Mouse (Mus musculus): ENCODE measurements around the gene Chd4.

The Chd4 gene

GRCm38 (mm10) chr6:125090341-125091085 is 5.3 kb upstream of the Chd4 start:
- DNase-seq (ENCODE audit: extremely low spot score, low read depth, low spot score), result no peak

- DNase-seq (ENCODE audit: extremely low spot score, low read depth, low spot score), result no peak
Measured at GRCm38 (mm10) chr6:125092372-125092771, 3.4 kb upstream of the Chd4 start.

GRCm38 (mm10) chr6:125094843-125095242 is 938 bp upstream of the Chd4 start:
- no peak for DNase-seq (ENCODE audit: extremely low spot score, low read depth, low spot score)

GRCm38 (mm10) chr6:125096279-125096596 is 457 bp downstream of the Chd4 start:
- DNase-seq (ENCODE audit: extremely low spot score, low read depth, low spot score), result no peak

GRCm38 (mm10) chr6:125096597-125097345 is 990 bp downstream of the Chd4 start:
- no peak for DNase-seq (ENCODE audit: extremely low spot score, low read depth, low spot score)

- no peak for DNase-seq (ENCODE audit: extremely low spot score, low read depth, low spot score)
Measured at GRCm38 (mm10) chr6:125097346-125097689, 1.5 kb downstream of the Chd4 start.

GRCm38 (mm10) chr6:125097951-125098350 is 2.2 kb downstream of the Chd4 start:
- DNase-seq (ENCODE audit: extremely low spot score, low read depth, low spot score), result no peak

- no peak for DNase-seq (ENCODE audit: extremely low spot score, low read depth, low spot score)
Measured at GRCm38 (mm10) chr6:125098513-125098912, 2.7 kb downstream of the Chd4 start.

GRCm38 (mm10) chr6:125099421-125099971 is 3.7 kb downstream of the Chd4 start:
- DNase-seq (ENCODE audit: extremely low spot score, low read depth, low spot score), result no peak

GRCm38 (mm10) chr6:125101444-125101843 is 5.7 kb downstream of the Chd4 start:
- DNase-seq (ENCODE audit: extremely low spot score, low read depth, low spot score), result no peak

- no peak for DNase-seq (ENCODE audit: extremely low spot score, low read depth, low spot score)
Measured at GRCm38 (mm10) chr6:125104223-125104622, 8.4 kb downstream of the Chd4 start.

GRCm38 (mm10) chr6:125107705-125108104 is 11.9 kb downstream of the Chd4 start:
- no peak for DNase-seq (ENCODE audit: extremely low spot score, low read depth, low spot score)

GRCm38 (mm10) chr6:125109371-125109770 is 13.6 kb downstream of the Chd4 start:
- no peak for DNase-seq (ENCODE audit: extremely low spot score, low read depth, low spot score)

- no peak for DNase-seq (ENCODE audit: extremely low spot score, low read depth, low spot score)
Measured at GRCm38 (mm10) chr6:125110927-125111326, 15.1 kb downstream of the Chd4 start.

- DNase-seq (ENCODE audit: extremely low spot score, low read depth, low spot score), result no peak
Measured at GRCm38 (mm10) chr6:125112553-125112952, 16.8 kb downstream of the Chd4 start.

- no peak for DNase-seq (ENCODE audit: extremely low spot score, low read depth, low spot score)
Measured at GRCm38 (mm10) chr6:125119387-125119786, 23.6 kb downstream of the Chd4 start.

- no peak for DNase-seq (ENCODE audit: extremely low spot score, low read depth, low spot score)
Measured at GRCm38 (mm10) chr6:125128724-125129123, 32.9 kb downstream of the Chd4 start.

GRCm38 (mm10) chr6:125129710-125130402 is 34.1 kb downstream of the Chd4 start:
- no peak for DNase-seq (ENCODE audit: extremely low spot score, low read depth, low spot score)

GRCm38 (mm10) chr6:125131302-125132156 is 35.7 kb downstream of the Chd4 start, which contains the start of gene Nop2:
Gene Nop2 (plus strand): TSS chr6:125131909.
- DNase-seq (ENCODE audit: extremely low spot score, low read depth, low spot score), result peak; percentile 81

- DNase-seq (ENCODE audit: extremely low spot score, low read depth, low spot score), result no peak
Measured at GRCm38 (mm10) chr6:125132470-125132869, 36.7 kb downstream of the Chd4 start.

All from hindlimb bud, embryonic 11.5 days (tissue).